Mouse (Mus musculus) G1E (cell line): ENCODE results near the gene Chn2. TPM values are rescaled to one million over a fixed set of nuclear protein-coding genes. Genes with fewer than 3 reads are reported as not detected.

Experiments used
- ATAC-seq: 2 replicates; pipeline ENCODE4 v1.8.0; 2016; ENCODE audit warnings: mild to moderate bottlenecking; ENCODE audit not compliant: insufficient number of reproducible peaks, poor library complexity, low FRiP score, severe bottlenecking; ENCODE audit errors: extremely low read depth
- DNase-seq: peaks from one replicate; pipeline ENCODE4 v3.0.0; 2012; ENCODE audit warnings: low spot score
- H3K27me3 ChIP-seq: 2 replicates; pipeline ENCODE4 v1.6.1; 2012; ENCODE audit warnings: mild to moderate bottlenecking, low read length, inconsistent platforms; ENCODE audit not compliant: insufficient read depth
- H3K36me3 ChIP-seq: replicated peaks from 2 replicates; pipeline ENCODE3; 2012; ENCODE audit warnings: mild to moderate bottlenecking, inconsistent platforms
- H3K4me1 ChIP-seq: 2 replicates; pipeline ENCODE4 v1.6.1; 2012; ENCODE audit warnings: low read depth, low read length, inconsistent platforms, mixed read lengths; ENCODE audit not compliant: insufficient read depth
- H3K4me3 ChIP-seq: 2 replicates; pipeline ENCODE4 v1.5.1; 2012; ENCODE audit warnings: low read depth, mild to moderate bottlenecking, inconsistent platforms, low read length, moderate library complexity, mixed read lengths
- H3K9me3 ChIP-seq: replicated peaks from 2 replicates; pipeline ENCODE4 v1.6.1; 2012; ENCODE audit warnings: inconsistent platforms
- CTCF ChIP-seq: IDR thresholded peaks from 2 replicates; pipeline ENCODE4 v1.5.1; 2012; ENCODE audit warnings: low read depth, low read length, inconsistent platforms, mixed read lengths
- GATA1 ChIP-seq: IDR thresholded peaks from 2 replicates; pipeline ENCODE4 v1.6.1; 2012; ENCODE audit warnings: borderline replicate concordance, low read length, inconsistent platforms, mixed read lengths
- GATA2 ChIP-seq: IDR thresholded peaks from 2 replicates; pipeline ENCODE4 v1.6.1; 2012; ENCODE audit warnings: low read depth, low read length, inconsistent platforms, borderline replicate concordance
- POLR2AphosphoS5 ChIP-seq: IDR thresholded peaks from 2 replicates; pipeline ENCODE4 v1.6.1; 2012; ENCODE audit warnings: low read depth, low read length, inconsistent platforms; ENCODE audit not compliant: insufficient replicate concordance
- TAL1 ChIP-seq: conservative IDR thresholded peaks from 2 replicates; pipeline ENCODE4 v1.6.1; 2012; ENCODE audit warnings: low read depth, low read length, inconsistent platforms, mixed read lengths
- polyA plus RNA-seq: library from polyadenylated mRNA; stranded (reverse); fragments of >175 nt; gene quantifications from 2 replicates; pipeline ENCODE4 v1.2.3, GENCODE M21; 2012
- total RNA-seq, 2 experiments: library from RNA; stranded (forward) in 1 of 2; stranded (reverse) in 1 of 2; fragments of 200-1000 nt in 1 of 2; fragments of >200 nt in 1 of 2; fragmentation: Nextera tagmentation in 1 of 2; gene quantifications; 2 replicates each; pipeline ENCODE4 v1.2.3; 2014 to 2017

Chn2 gene
- total and polyA plus RNA-seq, 3 experiments = 0.22 TPM; not detected in 2

DNA sequence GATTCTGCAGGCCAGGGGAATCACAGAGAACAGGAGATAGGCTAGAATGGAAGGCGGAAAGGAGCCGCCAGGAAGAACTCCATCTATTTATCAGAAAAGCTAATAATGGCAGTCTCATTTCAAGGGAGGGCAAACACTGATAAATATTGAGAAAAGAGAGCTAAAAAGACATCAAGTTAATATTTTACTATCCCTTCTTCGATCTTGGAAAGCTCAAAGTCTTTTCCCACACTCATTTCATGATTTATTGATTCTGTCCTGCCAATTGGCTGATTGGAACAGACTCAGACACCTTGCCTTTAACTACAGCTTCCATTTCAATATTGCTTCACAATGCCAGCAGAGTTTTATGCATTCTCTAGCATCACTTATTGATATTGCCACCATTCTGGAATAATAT lies 85.2 kb downstream of the Chn2 start:
- no peak overlapping the region for H3K4me3 ChIP-seq
- TF ChIP-seq TAL1 = no peak
- TF ChIP-seq CTCF = no peak
- TF ChIP-seq GATA1 = no peak
- no peak for TF ChIP-seq POLR2AphosphoS5
- TF ChIP-seq GATA2 = no peak
- DNase-seq (no peak), ATAC-seq (no peak)
- no peaks in the 10 kb centered on the region for H3K36me3 ChIP-seq
- H3K27me3 ChIP-seq = no peaks in the 10 kb centered on the region
- H3K4me1 ChIP-seq = no peaks in the 10 kb centered on the region
- peaks cover 33% of the 10 kb centered on the region for H3K9me3 ChIP-seq

GRCm38 (mm10) chr6:54125536-54125935 lies 86.2 kb downstream of the Chn2 start:
- Histone ChIP-seq H3K27me3 (no peaks in the 10 kb centered on the region), H3K36me3 (no peaks in the 10 kb centered on the region), H3K4me3 (no peak overlapping the region), H3K9me3 (peaks cover 37% of the 10 kb centered on the region), H3K4me1 (no peaks in the 10 kb centered on the region)
- ATAC-seq (no peak; the same call in 1 of the 2 replicates), DNase-seq (no peak)
- TF ChIP-seq GATA2 (no peak), GATA1 (no peak), TAL1 (no peak), CTCF (no peak), POLR2AphosphoS5 (no peak)

GRCm38 (mm10) chr6:54126225-54126992 lies 87.1 kb downstream of the Chn2 start:
- H3K27me3 ChIP-seq = no peaks in the 10 kb centered on the region
- TF ChIP-seq POLR2AphosphoS5 (no peak), GATA2 (no peak), GATA1 (no peak), CTCF (no peak), TAL1 (no peak)
- H3K9me3 ChIP-seq = peaks cover 39% of the 10 kb centered on the region
- no peaks in the 10 kb centered on the region for H3K4me1 ChIP-seq
- no peak for DNase-seq
- ATAC-seq = no peak
- no peaks in the 10 kb centered on the region for H3K36me3 ChIP-seq
- H3K4me3 ChIP-seq = no peak overlapping the region

- H3K4me1 ChIP-seq = no peaks in the 10 kb centered on the region
- no peak for ATAC-seq
- H3K4me3 ChIP-seq = no peak overlapping the region
- H3K36me3 ChIP-seq = no peaks in the 10 kb centered on the region
- TF ChIP-seq GATA1 (no peak), TAL1 (no peak), CTCF (no peak), POLR2AphosphoS5 (no peak), GATA2 (no peak)
- H3K9me3 ChIP-seq = peaks cover 38% of the 10 kb centered on the region
- H3K27me3 ChIP-seq = no peaks in the 10 kb centered on the region
- DNase-seq = no peak
Observed at GRCm38 (mm10) chr6:54126993-54127697, 87.8 kb downstream of the Chn2 start.

GRCm38 (mm10) chr6:54128702-54129101 lies 89.3 kb downstream of the Chn2 start:
- Histone ChIP-seq H3K4me1 (no peaks in the 10 kb centered on the region), H3K36me3 (no peaks in the 10 kb centered on the region), H3K27me3 (no peaks in the 10 kb centered on the region), H3K4me3 (no peak overlapping the region), H3K9me3 (peaks cover 50% of the 10 kb centered on the region)
- no peak for DNase-seq
- no peak for TF ChIP-seq TAL1
- no peak for TF ChIP-seq GATA1
- TF ChIP-seq CTCF = no peak
- no peak for TF ChIP-seq GATA2
- TF ChIP-seq POLR2AphosphoS5 = no peak
- ATAC-seq = no peak

GRCm38 (mm10) chr6:54129570-54129969 lies 90.2 kb downstream of the Chn2 start:
- DNase-seq (no peak), ATAC-seq (no peak)
- peaks cover 56% of the 10 kb centered on the region for H3K9me3 ChIP-seq
- H3K4me1 ChIP-seq = no peaks in the 10 kb centered on the region
- no peak for TF ChIP-seq GATA2
- TF ChIP-seq TAL1 = no peak
- TF ChIP-seq POLR2AphosphoS5 = no peak
- no peak for TF ChIP-seq CTCF
- no peak for TF ChIP-seq GATA1
- no peak overlapping the region for H3K4me3 ChIP-seq
- H3K27me3 ChIP-seq = no peaks in the 10 kb centered on the region
- H3K36me3 ChIP-seq = no peaks in the 10 kb centered on the region
